Mouse (Mus musculus): ENCODE measurements at regions not wholly inside any gene's neighbourhood (a gene's known extent, or its start where the extent isn't known, plus 50 kb on each side); places are given as distances from the start of the nearest gene placed in this dataset.

GRCm38 (mm10) chr11:112839721-112840494 is 57.9 kb downstream of the Sox9 start:
- no peak for DNase-seq (ENCODE audit: low read depth)

- no peak for DNase-seq (ENCODE audit: low read depth)
These were observed 58.4 kb downstream of the Sox9 start for GRCm38 (mm10) chr11:112840495-112840828.

GRCm38 (mm10) chr11:112844258-112844901 is 62.4 kb downstream of the Sox9 start:
- no peak for DNase-seq (ENCODE audit: low read depth)

- DNase-seq (ENCODE audit: low read depth) = no peak
These were observed 65.1 kb downstream of the Sox9 start for GRCm38 (mm10) chr11:112847146-112847545.

- no peak for DNase-seq (ENCODE audit: low read depth)
These were observed 65.8 kb downstream of the Sox9 start for GRCm38 (mm10) chr11:112847851-112848250.

- DNase-seq (ENCODE audit: low read depth) = no peak
These were observed 68.0 kb downstream of the Sox9 start for GRCm38 (mm10) chr11:112849974-112850373.

GRCm38 (mm10) chr11:112850532-112851272 is 68.7 kb downstream of the Sox9 start:
- DNase-seq (ENCODE audit: low read depth) = no peak

- DNase-seq (ENCODE audit: low read depth) = no peak
These were observed 69.3 kb downstream of the Sox9 start for GRCm38 (mm10) chr11:112851321-112851720.

- DNase-seq (ENCODE audit: low read depth) = no peak
These were observed 74.0 kb downstream of the Sox9 start for GRCm38 (mm10) chr11:112855975-112856374.

- no peak for DNase-seq (ENCODE audit: low read depth)
These were observed 77.3 kb downstream of the Sox9 start for GRCm38 (mm10) chr11:112859309-112859708.

- DNase-seq (ENCODE audit: low read depth) = no peak
These were observed 78.8 kb downstream of the Sox9 start for GRCm38 (mm10) chr11:112860797-112861196.

- DNase-seq (ENCODE audit: low read depth) = no peak
These were observed 79.2 kb downstream of the Sox9 start for GRCm38 (mm10) chr11:112861233-112861632.

GRCm38 (mm10) chr11:112865836-112866235 is 83.8 kb downstream of the Sox9 start:
- DNase-seq (ENCODE audit: low read depth) = no peak

- DNase-seq (ENCODE audit: low read depth) = no peak
These were observed 87.5 kb downstream of the Sox9 start for GRCm38 (mm10) chr11:112869571-112869970.

- no peak for DNase-seq (ENCODE audit: low read depth)
These were observed 88.4 kb downstream of the Sox9 start for GRCm38 (mm10) chr11:112870201-112871035.

GRCm38 (mm10) chr11:112872677-112873367 is 90.8 kb downstream of the Sox9 start:
- no peak for DNase-seq (ENCODE audit: low read depth)

GRCm38 (mm10) chr11:112874239-112874638 is 92.2 kb downstream of the Sox9 start:
- no peak for DNase-seq (ENCODE audit: low read depth)

GRCm38 (mm10) chr11:112876226-112876625 is 94.2 kb downstream of the Sox9 start:
- no peak for DNase-seq (ENCODE audit: low read depth)

GRCm38 (mm10) chr11:112878436-112878835 is 96.4 kb downstream of the Sox9 start:
- no peak for DNase-seq (ENCODE audit: low read depth)

- no peak for DNase-seq (ENCODE audit: low read depth)
These were observed 98.7 kb downstream of the Sox9 start for GRCm38 (mm10) chr11:112880736-112881135.

- DNase-seq (ENCODE audit: low read depth) = no peak
These were observed 103.4 kb downstream of the Sox9 start for GRCm38 (mm10) chr11:112885336-112885940.

Measured in naive thymus-derived CD4-positive, alpha-beta T cell, adult 2 months (primary cell).